Mouse (Mus musculus): ENCODE data around the gene Eps15l1. TPM values are rescaled to one million over a fixed set of nuclear protein-coding genes. Genes with fewer than 3 reads are reported as not detected.

The Eps15l1 gene
- polyA plus RNA-seq, 1 experiment = 3.2 TPM

- no peak for TF ChIP-seq GATA1 (IDR thresholded peaks at IDR 0.05; ENCODE audit: low read length)
- TF ChIP-seq TAL1 (IDR thresholded peaks at IDR 0.05; ENCODE audit: low read length) = no peak
- Histone ChIP-seq H3K4me3 (replicated peaks) (no peak overlapping the region), H3K27me3 (ENCODE audit: control insufficient read depth) (no peaks in the 10 kb centered on the region), H3K36me3 (ENCODE audit: control insufficient read depth) (peaks cover 36% of the 10 kb centered on the region), H3K9me3 (ENCODE audit: control insufficient read depth, low read length) (no peaks in the 10 kb centered on the region), H3K4me1 (ENCODE audit: control insufficient read depth) (peaks cover 8% of the 10 kb centered on the region)
Measured at GRCm38 (mm10) chr8:72349838-72350237, 71.4 kb downstream of the Eps15l1 start.

- Histone ChIP-seq H3K9me3 (ENCODE audit: control insufficient read depth, low read length) (no peaks in the 10 kb centered on the region), H3K36me3 (ENCODE audit: control insufficient read depth) (peaks cover 43% of the 10 kb centered on the region), H3K4me3 (replicated peaks) (no peak overlapping the region), H3K4me1 (ENCODE audit: control insufficient read depth) (no peaks in the 10 kb centered on the region; the same call in 1 of the 2 replicates), H3K27me3 (ENCODE audit: control insufficient read depth) (no peaks in the 10 kb centered on the region)
- TF ChIP-seq GATA1 (IDR thresholded peaks at IDR 0.05; ENCODE audit: low read length) (no peak), TAL1 (IDR thresholded peaks at IDR 0.05; ENCODE audit: low read length) (no peak)
Measured at GRCm38 (mm10) chr8:72348956-72349355, 72.3 kb downstream of the Eps15l1 start.

- Histone ChIP-seq H3K36me3 (ENCODE audit: control insufficient read depth) (peaks cover 47% of the 10 kb centered on the region), H3K4me3 (replicated peaks) (no peak overlapping the region), H3K27me3 (ENCODE audit: control insufficient read depth) (no peaks in the 10 kb centered on the region), H3K4me1 (ENCODE audit: control insufficient read depth) (no peaks in the 10 kb centered on the region; the same call in 1 of the 2 replicates), H3K9me3 (ENCODE audit: control insufficient read depth, low read length) (no peaks in the 10 kb centered on the region)
- TF ChIP-seq TAL1 (IDR thresholded peaks at IDR 0.05; ENCODE audit: low read length) (no peak), GATA1 (IDR thresholded peaks at IDR 0.05; ENCODE audit: low read length) (no peak)
Measured at GRCm38 (mm10) chr8:72348114-72348513, 73.1 kb downstream of the Eps15l1 start.

- no peaks in the 10 kb centered on the region for H3K9me3 ChIP-seq (ENCODE audit: control insufficient read depth, low read length)
- no peaks in the 10 kb centered on the region; the same call in 1 of the 2 replicates for H3K4me1 ChIP-seq (ENCODE audit: control insufficient read depth)
- H3K27me3 ChIP-seq (ENCODE audit: control insufficient read depth) = no peaks in the 10 kb centered on the region
- H3K4me3 ChIP-seq (replicated peaks) = no peak overlapping the region
- H3K36me3 ChIP-seq (ENCODE audit: control insufficient read depth) = peaks cover 43% of the 10 kb centered on the region
- TF ChIP-seq TAL1 (IDR thresholded peaks at IDR 0.05; ENCODE audit: low read length) (no peak), GATA1 (IDR thresholded peaks at IDR 0.05; ENCODE audit: low read length) (no peak)
Measured at GRCm38 (mm10) chr8:72347553-72347952, 73.7 kb downstream of the Eps15l1 start.

- no peaks in the 10 kb centered on the region for H3K9me3 ChIP-seq (ENCODE audit: control insufficient read depth, low read length)
- H3K4me3 ChIP-seq (replicated peaks) = no peak overlapping the region
- H3K36me3 ChIP-seq (ENCODE audit: control insufficient read depth) = peaks cover 72% of the 10 kb centered on the region
- no peaks in the 10 kb centered on the region; the same call in 1 of the 2 replicates for H3K4me1 ChIP-seq (ENCODE audit: control insufficient read depth)
- TF ChIP-seq GATA1 (IDR thresholded peaks at IDR 0.05; ENCODE audit: low read length) (no peak), TAL1 (IDR thresholded peaks at IDR 0.05; ENCODE audit: low read length) (no peak)
- H3K27me3 ChIP-seq (ENCODE audit: control insufficient read depth) = no peaks in the 10 kb centered on the region
Measured at GRCm38 (mm10) chr8:72343725-72344124, 77.5 kb downstream of the Eps15l1 start.

GRCm38 (mm10) chr8:72342556-72343300, 78.5 kb downstream of the Eps15l1 start:
- no peaks in the 10 kb centered on the region for H3K9me3 ChIP-seq (ENCODE audit: control insufficient read depth, low read length)
- H3K36me3 ChIP-seq (ENCODE audit: control insufficient read depth) = peaks cover 76% of the 10 kb centered on the region
- H3K4me1 ChIP-seq (ENCODE audit: control insufficient read depth) = no peaks in the 10 kb centered on the region
- H3K27me3 ChIP-seq (ENCODE audit: control insufficient read depth) = no peaks in the 10 kb centered on the region
- TF ChIP-seq TAL1 (IDR thresholded peaks at IDR 0.05; ENCODE audit: low read length) (no peak), GATA1 (IDR thresholded peaks at IDR 0.05; ENCODE audit: low read length) (no peak)
- no peak overlapping the region for H3K4me3 ChIP-seq (replicated peaks)

- Histone ChIP-seq H3K4me1 (ENCODE audit: control insufficient read depth) (no peaks in the 10 kb centered on the region), H3K9me3 (ENCODE audit: control insufficient read depth, low read length) (no peaks in the 10 kb centered on the region), H3K4me3 (replicated peaks) (no peak overlapping the region), H3K36me3 (ENCODE audit: control insufficient read depth) (peaks cover 54% of the 10 kb centered on the region), H3K27me3 (ENCODE audit: control insufficient read depth) (no peaks in the 10 kb centered on the region)
- TF ChIP-seq TAL1 (IDR thresholded peaks at IDR 0.05; ENCODE audit: low read length) = no peak
- TF ChIP-seq GATA1 (IDR thresholded peaks at IDR 0.05; ENCODE audit: low read length) = no peak
Measured at GRCm38 (mm10) chr8:72337034-72337433, 84.2 kb downstream of the Eps15l1 start.

- H3K9me3 ChIP-seq (ENCODE audit: control insufficient read depth, low read length) = no peaks in the 10 kb centered on the region
- H3K4me3 ChIP-seq (replicated peaks) = no peak overlapping the region
- TF ChIP-seq GATA1 (IDR thresholded peaks at IDR 0.05; ENCODE audit: low read length) (no peak), TAL1 (IDR thresholded peaks at IDR 0.05; ENCODE audit: low read length) (no peak)
- no peaks in the 10 kb centered on the region for H3K27me3 ChIP-seq (ENCODE audit: control insufficient read depth)
- no peaks in the 10 kb centered on the region for H3K4me1 ChIP-seq (ENCODE audit: control insufficient read depth)
- peaks cover 46% of the 10 kb centered on the region for H3K36me3 ChIP-seq (ENCODE audit: control insufficient read depth)
Measured at GRCm38 (mm10) chr8:72336273-72336672, 85.0 kb downstream of the Eps15l1 start.

- Histone ChIP-seq H3K36me3 (ENCODE audit: control insufficient read depth) (peaks cover 26% of the 10 kb centered on the region), H3K9me3 (ENCODE audit: control insufficient read depth, low read length) (no peaks in the 10 kb centered on the region), H3K4me1 (ENCODE audit: control insufficient read depth) (no peaks in the 10 kb centered on the region), H3K4me3 (replicated peaks) (no peak overlapping the region), H3K27me3 (ENCODE audit: control insufficient read depth) (no peaks in the 10 kb centered on the region)
- TF ChIP-seq TAL1 (IDR thresholded peaks at IDR 0.05; ENCODE audit: low read length) (no peak), GATA1 (IDR thresholded peaks at IDR 0.05; ENCODE audit: low read length) (no peak)
Measured at GRCm38 (mm10) chr8:72334144-72334641, 87.1 kb downstream of the Eps15l1 start.

Data from erythroblast, embryonic 14.5 days (primary cell).